Mouse (Mus musculus): ENCODE measurements around the gene Cald1. TPM values are rescaled to one million over a fixed set of nuclear protein-coding genes. Genes with fewer than 3 reads are reported as not detected.

Gene Cald1
- polyA plus RNA-seq, 1 experiment = 65.2 TPM

DNA sequence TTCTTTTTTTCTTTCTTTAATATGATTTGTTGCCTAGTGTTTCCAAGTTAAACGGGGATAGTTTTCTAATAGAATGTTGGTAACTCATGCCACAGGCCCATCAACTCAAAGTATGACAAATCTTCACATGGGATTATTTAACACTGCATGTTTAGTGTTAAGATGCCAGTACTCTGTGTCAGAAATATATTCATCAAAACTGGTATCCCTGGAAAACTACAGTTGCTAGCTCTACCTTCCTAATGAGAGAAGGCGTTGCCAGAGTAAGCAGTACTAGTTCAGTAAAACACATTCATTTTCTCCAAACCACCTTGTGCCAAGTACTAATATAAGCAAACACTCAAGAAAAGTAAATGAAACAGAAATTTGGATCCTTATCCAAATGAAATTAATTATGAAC lies 171.7 kb downstream of the Cald1 start:
- H3K4me1 ChIP-seq (ENCODE audit: control insufficient read depth, insufficient read depth, insufficient read length, low read length) = peaks cover 3% of the 10 kb centered on the region; the same call in 1 of the 2 replicates
- no peak overlapping the region for H3K27ac ChIP-seq (replicated peaks; ENCODE audit: low read depth, low read length)
- no peak overlapping the region for H3K4me3 ChIP-seq (ENCODE audit: insufficient read depth, low read depth, low read length)

DNA sequence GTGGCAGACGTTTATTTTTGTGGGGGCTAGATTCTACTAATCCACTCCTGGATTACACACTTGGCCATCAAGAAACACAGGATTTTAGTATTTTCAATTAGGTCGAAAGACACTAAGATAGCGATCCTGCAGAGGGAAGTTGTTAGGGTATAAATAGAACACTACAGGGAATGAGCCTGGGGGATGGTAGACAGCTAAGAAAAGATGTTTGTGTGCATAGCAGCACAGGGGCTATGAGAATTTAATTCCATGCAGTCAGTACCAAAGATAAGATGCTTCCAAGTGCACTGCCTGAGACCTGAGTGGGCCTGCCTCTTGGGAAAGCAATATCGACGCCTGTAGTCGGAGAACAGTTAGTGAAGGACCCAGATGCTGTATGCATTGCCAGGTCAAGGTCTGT lies 172.2 kb downstream of the Cald1 start:
- Histone ChIP-seq H3K27ac (replicated peaks; ENCODE audit: low read depth, low read length) (no peak overlapping the region), H3K4me3 (ENCODE audit: insufficient read depth, low read depth, low read length) (no peak overlapping the region), H3K4me1 (ENCODE audit: control insufficient read depth, insufficient read depth, insufficient read length, low read length) (peaks cover 3% of the 10 kb centered on the region; the same call in 1 of the 2 replicates)

DNA sequence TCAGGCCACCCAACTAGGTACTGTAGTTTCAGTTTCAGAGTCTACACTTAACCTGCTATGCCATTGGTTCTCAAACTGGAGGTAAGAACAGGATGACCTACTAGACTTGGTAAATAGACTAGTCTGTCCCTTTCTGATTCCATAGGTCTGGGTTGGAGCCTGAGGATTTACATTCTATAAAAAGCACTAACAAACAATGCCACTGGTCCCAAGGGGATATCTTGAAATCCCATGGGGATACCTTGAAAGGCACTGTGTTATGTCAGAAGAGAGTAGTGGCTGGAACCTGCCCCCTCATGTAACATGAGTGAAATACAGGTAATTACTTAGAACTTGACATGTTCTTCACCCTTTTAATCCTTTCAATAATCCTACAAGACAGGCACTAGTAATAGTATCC lies 178.1 kb downstream of the Cald1 start:
- H3K27ac ChIP-seq (replicated peaks; ENCODE audit: low read depth, low read length) = no peak overlapping the region
- no peak overlapping the region for H3K4me3 ChIP-seq (ENCODE audit: insufficient read depth, low read depth, low read length)
- H3K4me1 ChIP-seq (ENCODE audit: control insufficient read depth, insufficient read depth, insufficient read length, low read length) = no peaks in the 10 kb centered on the region

DNA sequence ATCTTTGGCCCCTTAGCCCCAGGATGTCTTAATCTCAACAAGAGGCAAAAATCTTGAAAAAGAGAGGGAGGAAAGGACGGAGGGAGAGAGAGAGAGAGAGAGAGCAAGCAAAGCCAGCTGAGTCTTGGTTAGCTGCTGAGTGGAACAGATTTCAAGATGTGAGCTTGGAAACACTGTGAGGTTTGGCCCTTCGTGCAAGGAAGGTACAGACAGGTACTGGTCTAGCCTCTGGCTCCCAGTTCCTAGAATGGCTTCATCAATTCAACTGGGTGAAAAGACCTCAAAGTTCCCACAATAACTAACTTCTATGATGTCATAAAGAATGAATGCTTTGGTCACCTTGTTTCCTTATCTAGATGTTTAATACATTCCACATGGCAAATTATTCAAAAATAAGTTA lies 178.8 kb downstream of the Cald1 start:
- Histone ChIP-seq H3K4me3 (ENCODE audit: insufficient read depth, low read depth, low read length) (no peak overlapping the region), H3K27ac (replicated peaks; ENCODE audit: low read depth, low read length) (no peak overlapping the region)

DNA sequence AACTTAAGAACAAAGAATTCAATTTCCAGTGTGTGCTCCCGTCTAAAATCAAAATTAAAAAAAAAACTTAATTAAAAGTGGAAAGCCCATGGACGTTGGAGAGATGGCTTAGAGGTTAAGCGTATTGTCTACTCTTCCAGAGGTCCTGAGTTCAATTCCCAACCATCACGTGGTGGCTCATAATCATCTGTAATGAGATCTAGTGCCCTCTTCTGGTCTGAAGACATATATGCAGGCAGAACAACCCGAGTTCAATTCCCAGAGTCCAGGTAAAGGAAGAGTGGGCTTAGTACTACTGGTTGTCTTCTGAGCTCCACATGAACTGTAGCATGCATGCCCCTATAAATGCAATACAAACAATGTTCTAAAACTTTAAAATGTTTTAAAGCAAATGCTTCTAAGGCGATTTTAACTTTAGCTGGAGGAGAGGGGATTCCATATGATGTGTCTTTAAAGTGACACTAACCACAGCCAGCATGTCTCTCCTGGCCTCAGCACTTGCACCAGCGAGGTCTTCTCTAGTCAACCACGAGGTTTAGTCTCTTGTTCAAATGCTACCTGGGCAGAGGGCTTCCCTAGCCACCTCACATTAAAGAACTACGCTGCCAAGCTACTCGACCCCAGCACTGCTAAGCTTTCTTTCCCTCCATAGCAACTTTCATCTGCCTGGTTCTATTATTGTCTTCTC lies 179.8 kb downstream of the Cald1 start:
- Histone ChIP-seq H3K4me1 (ENCODE audit: control insufficient read depth, insufficient read depth, insufficient read length, low read length) (no peaks in the 10 kb centered on the region), H3K27ac (replicated peaks; ENCODE audit: low read depth, low read length) (no peak overlapping the region), H3K4me3 (ENCODE audit: insufficient read depth, low read depth, low read length) (no peak overlapping the region)

More for the DNA sequence above, 178.8 kb downstream of the Cald1 start:
- no peaks in the 10 kb centered on the region for H3K4me1 ChIP-seq (ENCODE audit: control insufficient read depth, insufficient read depth, insufficient read length, low read length)

DNA sequence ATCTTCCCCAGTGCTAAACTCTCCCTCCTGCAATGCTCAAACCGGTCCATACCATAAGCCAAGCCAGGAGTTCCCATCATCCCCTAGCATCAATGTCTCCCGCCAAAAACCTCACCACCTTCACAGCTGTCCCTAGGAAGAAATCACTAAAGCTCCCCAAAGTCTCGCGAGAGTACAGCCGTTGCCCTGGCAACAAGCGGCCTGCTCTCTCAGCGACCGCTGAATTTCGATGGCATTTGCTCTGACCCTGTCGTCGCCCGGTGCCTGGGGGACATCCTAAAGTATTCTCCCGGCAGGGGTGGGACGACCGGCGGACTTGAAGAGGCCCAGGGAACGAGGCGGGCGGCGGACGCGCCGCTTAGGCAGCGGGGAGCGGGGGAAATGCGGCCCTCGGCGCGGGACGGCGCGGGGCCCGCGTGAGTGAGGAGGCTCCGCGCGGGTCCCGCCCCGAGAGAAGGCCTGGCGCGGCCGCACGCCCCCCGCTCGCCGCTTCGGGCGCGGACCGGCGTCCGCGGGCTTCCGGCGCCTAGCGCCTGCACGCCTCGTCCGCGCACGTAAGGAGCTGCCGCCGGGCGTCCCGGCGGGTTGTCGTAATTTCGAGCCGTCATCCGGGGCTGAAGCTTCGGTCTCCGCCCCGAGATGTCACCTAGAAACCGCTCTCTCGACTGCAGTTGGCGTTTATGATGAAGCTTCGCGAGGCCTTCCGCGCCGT lies 182.1 kb downstream of the Cald1 start, which contains the start of gene Agbl3:
TSS of gene Agbl3 (plus strand) at position 202 of the 712 bp plus-strand sequence.
- H3K27ac ChIP-seq (replicated peaks; ENCODE audit: low read depth, low read length) = peak within 1 kb of the TSS; percentile 90
- H3K4me1 ChIP-seq (ENCODE audit: control insufficient read depth, insufficient read depth, insufficient read length, low read length) = no peaks in the 10 kb centered on the region
- H3K4me3 ChIP-seq (ENCODE audit: insufficient read depth, low read depth, low read length) = peak within 1 kb of the TSS; percentile 94

DNA sequence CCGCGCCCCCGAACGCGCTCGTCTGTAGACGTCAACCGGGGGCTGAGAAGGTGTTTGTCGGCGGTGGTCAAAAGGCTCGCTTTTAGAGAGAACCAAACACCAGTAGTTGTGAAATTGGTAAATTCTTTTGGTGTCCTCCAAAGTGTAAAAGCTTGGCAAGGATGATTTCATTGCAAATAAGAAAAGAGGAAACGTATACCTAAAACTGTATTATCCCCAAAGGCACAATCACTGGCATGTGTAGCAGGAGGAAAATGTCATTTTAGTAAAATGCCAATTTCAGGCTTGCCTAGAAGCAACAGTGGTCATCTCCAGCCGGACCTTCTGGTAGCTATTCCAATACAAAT lies 182.6 kb downstream of the Cald1 start:
- peak overlapping the region; percentile 94 for H3K4me3 ChIP-seq (ENCODE audit: insufficient read depth, low read depth, low read length)
- H3K4me1 ChIP-seq (ENCODE audit: control insufficient read depth, insufficient read depth, insufficient read length, low read length) = no peaks in the 10 kb centered on the region
- H3K27ac ChIP-seq (replicated peaks; ENCODE audit: low read depth, low read length) = peak overlapping the region; percentile 88

DNA sequence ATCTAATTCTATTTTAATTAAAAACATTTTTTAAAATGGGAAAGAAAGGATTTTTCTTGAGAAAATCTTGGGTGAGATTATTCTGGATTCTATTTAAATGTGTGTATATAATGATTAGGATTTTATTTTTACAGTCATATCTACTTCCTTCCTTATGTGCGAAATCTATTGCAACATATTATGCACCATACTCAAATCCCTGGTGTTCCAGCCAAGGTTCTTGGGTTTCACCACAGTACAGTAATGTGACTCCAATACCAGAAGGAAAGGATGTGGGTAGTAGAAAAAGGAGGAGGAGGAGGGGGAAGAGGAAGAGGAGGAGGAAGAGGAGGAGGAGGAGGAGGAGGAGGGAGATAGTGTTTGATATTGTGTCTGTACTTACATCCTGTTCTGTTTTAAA lies 184.2 kb downstream of the Cald1 start:
- Histone ChIP-seq H3K4me3 (ENCODE audit: insufficient read depth, low read depth, low read length) (no peak overlapping the region), H3K27ac (replicated peaks; ENCODE audit: low read depth, low read length) (no peak overlapping the region), H3K4me1 (ENCODE audit: control insufficient read depth, insufficient read depth, insufficient read length, low read length) (no peaks in the 10 kb centered on the region)

DNA sequence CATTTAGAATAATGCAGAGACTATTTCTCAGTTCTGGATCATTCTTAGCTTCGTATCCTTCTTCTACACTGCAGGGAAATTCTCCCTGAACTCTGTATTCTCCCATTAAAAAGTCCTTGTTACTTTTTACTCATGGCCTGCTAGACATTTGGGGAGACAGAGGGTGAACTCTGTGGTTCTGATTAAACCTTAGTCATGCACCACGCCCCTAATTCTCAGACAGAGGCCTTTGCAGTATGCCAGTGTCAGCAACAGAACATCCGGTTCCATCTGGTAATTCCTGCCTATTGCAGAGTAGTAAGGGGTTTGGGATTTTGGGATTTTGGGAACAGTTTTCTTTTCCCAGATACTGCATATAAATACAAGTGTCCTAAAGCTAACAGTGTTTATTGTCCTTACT lies 198.6 kb downstream of the Cald1 start:
- H3K4me1 ChIP-seq (ENCODE audit: control insufficient read depth, insufficient read depth, insufficient read length, low read length) = no peaks in the 10 kb centered on the region
- H3K27ac ChIP-seq (replicated peaks; ENCODE audit: low read depth, low read length) = no peak overlapping the region
- H3K4me3 ChIP-seq (ENCODE audit: insufficient read depth, low read depth, low read length) = no peak overlapping the region

DNA sequence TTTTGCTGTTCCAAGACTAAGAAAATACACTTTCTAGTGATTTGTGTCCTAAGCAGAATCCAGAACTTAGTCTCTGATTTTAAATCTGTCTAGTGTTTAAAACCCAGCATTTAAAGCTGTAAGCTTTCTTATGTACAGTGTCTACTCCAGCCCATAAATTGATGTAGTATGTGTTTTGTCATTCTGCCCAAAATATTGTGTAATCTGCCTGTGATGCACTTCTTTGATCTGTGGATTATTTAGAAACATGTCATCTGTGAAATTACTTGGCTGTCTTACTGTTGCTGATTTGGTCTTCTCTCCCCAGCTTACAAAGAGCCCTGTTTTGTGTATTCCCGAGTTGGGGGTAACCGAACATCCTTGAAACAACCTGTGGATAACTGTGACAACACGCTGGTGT lies 199.6 kb downstream of the Cald1 start:
- no peak overlapping the region for H3K4me3 ChIP-seq (ENCODE audit: insufficient read depth, low read depth, low read length)
- H3K27ac ChIP-seq (replicated peaks; ENCODE audit: low read depth, low read length) = no peak overlapping the region
- no peaks in the 10 kb centered on the region for H3K4me1 ChIP-seq (ENCODE audit: control insufficient read depth, insufficient read depth, insufficient read length, low read length)

DNA sequence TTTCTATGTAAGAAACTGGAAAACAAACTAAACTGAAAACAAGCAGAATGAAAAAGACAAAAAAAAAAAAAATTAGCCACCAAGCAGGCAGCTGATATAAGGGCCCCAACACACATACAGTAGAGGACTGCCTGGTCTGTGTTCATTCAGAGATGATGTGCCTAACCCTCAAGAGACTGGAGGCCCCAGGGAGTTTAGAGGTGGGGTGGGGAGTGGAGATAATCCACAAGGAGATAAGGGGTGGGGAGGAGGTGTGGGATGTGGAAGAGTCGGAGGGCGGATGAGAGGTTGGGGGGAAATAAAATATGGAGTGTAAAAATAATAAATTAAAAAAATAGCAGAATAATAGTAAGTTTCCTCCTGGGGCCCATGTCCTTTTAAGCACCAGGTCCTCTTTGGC lies 207.3 kb downstream of the Cald1 start:
- Histone ChIP-seq H3K4me3 (ENCODE audit: insufficient read depth, low read depth, low read length) (no peak overlapping the region), H3K27ac (replicated peaks; ENCODE audit: low read depth, low read length) (no peak overlapping the region), H3K4me1 (ENCODE audit: control insufficient read depth, insufficient read depth, insufficient read length, low read length) (no peaks in the 10 kb centered on the region)

DNA sequence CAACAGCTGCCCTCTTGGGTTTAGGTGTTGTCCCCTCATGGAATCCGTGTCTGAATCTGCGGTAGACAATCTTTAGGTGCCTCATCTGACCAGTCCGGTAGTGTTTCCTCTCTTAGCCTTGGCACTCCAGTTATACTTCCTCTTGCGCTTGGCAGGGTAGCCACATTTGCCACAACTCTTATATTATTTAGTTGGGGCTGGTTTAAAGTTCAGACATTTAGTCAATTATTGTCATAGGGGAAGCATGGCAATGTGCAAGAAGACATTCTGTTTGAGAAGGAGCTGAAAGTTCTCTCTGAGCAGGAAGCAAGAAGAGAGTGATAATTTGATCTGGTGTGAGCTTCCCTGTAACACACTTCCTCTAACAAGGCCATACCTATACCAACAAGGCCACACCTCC lies 212.4 kb downstream of the Cald1 start:
- Histone ChIP-seq H3K27ac (replicated peaks; ENCODE audit: low read depth, low read length) (no peak overlapping the region), H3K4me3 (ENCODE audit: insufficient read depth, low read depth, low read length) (no peak overlapping the region)

DNA sequence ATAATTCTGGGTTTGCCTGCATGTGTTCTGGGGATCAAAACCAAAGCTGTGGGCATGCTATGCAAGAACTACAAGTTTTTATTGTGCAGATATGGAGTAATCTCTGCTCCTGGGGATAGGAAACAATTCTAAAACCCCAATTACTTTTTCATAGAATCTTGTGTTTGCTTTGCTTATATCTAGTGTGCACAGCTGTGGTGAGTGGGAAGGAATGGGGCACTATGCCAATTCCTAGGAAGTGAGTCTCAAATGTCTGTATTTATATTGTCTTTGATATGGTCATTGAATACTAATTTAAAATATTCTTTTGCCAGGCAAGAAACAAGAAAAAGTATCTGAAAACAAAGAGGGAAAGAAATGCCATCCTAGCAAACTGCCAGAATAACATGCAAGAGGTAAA lies 226.1 kb downstream of the Cald1 start:
- no peak overlapping the region for H3K27ac ChIP-seq (replicated peaks; ENCODE audit: low read depth, low read length)
- H3K4me3 ChIP-seq (ENCODE audit: insufficient read depth, low read depth, low read length) = no peak overlapping the region
- no peaks in the 10 kb centered on the region for H3K4me1 ChIP-seq (ENCODE audit: control insufficient read depth, insufficient read depth, insufficient read length, low read length)

More for the DNA sequence above, 212.4 kb downstream of the Cald1 start:
- no peaks in the 10 kb centered on the region for H3K4me1 ChIP-seq (ENCODE audit: control insufficient read depth, insufficient read depth, insufficient read length, low read length)
